Mouse (Mus musculus): Measurements from ENCODE around the gene Kcnb1.

- no peak for TF ChIP-seq CTCF (IDR thresholded peaks at IDR 0.05; ENCODE audit: low read depth)
- no peak for TF ChIP-seq EP300 (optimal IDR thresholded peaks at IDR 0.05)
Measured at GRCm38 (mm10) chr2:167132041-167132440, 57.9 kb downstream of the Kcnb1 start.

All from stomach, postnatal 0 days (tissue).